Mouse (Mus musculus): Measurements from ENCODE around the gene Nfasc. TPM values are rescaled to one million over a fixed set of nuclear protein-coding genes. Genes with fewer than 3 reads are reported as not detected.

Nfasc gene
- polyA plus RNA-seq, 1 experiment from 2014 or later, result 0.24 TPM

DNA sequence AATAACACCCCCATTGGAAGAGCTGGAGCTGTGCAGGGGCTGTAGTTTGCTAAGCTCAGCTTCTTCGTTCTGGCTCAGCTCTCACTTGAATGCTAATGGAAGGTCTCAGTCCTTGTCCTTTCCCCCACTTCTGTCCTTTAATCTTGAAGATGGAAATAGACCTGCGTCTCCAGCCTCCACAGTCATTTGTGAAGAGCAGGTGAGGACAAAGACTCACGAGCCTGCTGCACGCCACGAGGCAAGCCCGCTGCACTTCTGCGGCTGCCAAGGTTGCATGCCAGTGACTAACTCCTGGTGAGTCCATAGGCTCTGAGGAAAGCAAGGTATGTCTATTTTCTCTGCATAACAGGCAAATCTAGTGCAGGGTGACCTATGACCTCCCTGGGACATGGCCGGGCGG lies 88.4 kb downstream of the Nfasc start:
- no peaks in the 10 kb centered on the region for H3K4me1 ChIP-seq (ENCODE audit: control insufficient read depth, insufficient read depth, low read length)
- H3K27ac ChIP-seq (ENCODE audit: low read depth, low read length), result no peak overlapping the region
- H3K36me3 ChIP-seq (ENCODE audit: control insufficient read depth, insufficient read depth, low read length), result no peaks in the 10 kb centered on the region
- H3K27me3 ChIP-seq (ENCODE audit: control insufficient read depth, insufficient read depth, low read length), result no peaks in the 10 kb centered on the region
- no peak overlapping the region for H3K4me3 ChIP-seq (ENCODE audit: low read depth, low read length)
- ATAC-seq (replicated peaks; ENCODE audit: insufficient number of reproducible peaks, low FRiP score, low TSS enrichment), result no peak
- WGBS (ENCODE audit: insufficient replicate concordance), result 78% methylated on average over 9 of the region's 9 CpGs
- H3K9ac ChIP-seq (ENCODE audit: low read depth, low read length), result no peak overlapping the region
- no peak overlapping the region for H3K4me2 ChIP-seq
- H3K9me3 ChIP-seq (replicated peaks; ENCODE audit: control insufficient read depth, low read length), result no peaks in the 10 kb centered on the region

- Histone ChIP-seq H3K4me2 (no peak overlapping the region), H3K36me3 (ENCODE audit: control insufficient read depth, insufficient read depth, low read length) (no peaks in the 10 kb centered on the region), H3K27ac (ENCODE audit: low read depth, low read length) (no peak overlapping the region), H3K4me1 (ENCODE audit: control insufficient read depth, insufficient read depth, low read length) (no peaks in the 10 kb centered on the region), H3K4me3 (ENCODE audit: low read depth, low read length) (no peak overlapping the region), H3K9me3 (replicated peaks; ENCODE audit: control insufficient read depth, low read length) (no peaks in the 10 kb centered on the region), H3K27me3 (ENCODE audit: control insufficient read depth, insufficient read depth, low read length) (no peaks in the 10 kb centered on the region), H3K9ac (ENCODE audit: low read depth, low read length) (no peak overlapping the region)
- ATAC-seq (replicated peaks; ENCODE audit: insufficient number of reproducible peaks, low FRiP score, low TSS enrichment), result no peak; the same call in 1 of the 2 replicates
- 53% methylated on average over 9 of the region's 9 CpGs for WGBS (ENCODE audit: insufficient replicate concordance)
These were observed 90.9 kb downstream of the Nfasc start for GRCm38 (mm10) chr1:132650680-132651079.

GRCm38 (mm10) chr1:132647958-132648357 lies 93.6 kb downstream of the Nfasc start:
- Histone ChIP-seq H3K9me3 (replicated peaks; ENCODE audit: control insufficient read depth, low read length) (no peaks in the 10 kb centered on the region), H3K27me3 (ENCODE audit: control insufficient read depth, insufficient read depth, low read length) (no peaks in the 10 kb centered on the region), H3K36me3 (ENCODE audit: control insufficient read depth, insufficient read depth, low read length) (no peaks in the 10 kb centered on the region), H3K4me2 (no peak overlapping the region), H3K9ac (ENCODE audit: low read depth, low read length) (no peak overlapping the region), H3K4me3 (ENCODE audit: low read depth, low read length) (no peak overlapping the region), H3K4me1 (ENCODE audit: control insufficient read depth, insufficient read depth, low read length) (no peaks in the 10 kb centered on the region), H3K27ac (ENCODE audit: low read depth, low read length) (no peak overlapping the region)
- no peak for ATAC-seq (replicated peaks; ENCODE audit: insufficient number of reproducible peaks, low FRiP score, low TSS enrichment)
- 61% methylated on average over 6 of the region's 6 CpGs for WGBS (ENCODE audit: insufficient replicate concordance)

DNA sequence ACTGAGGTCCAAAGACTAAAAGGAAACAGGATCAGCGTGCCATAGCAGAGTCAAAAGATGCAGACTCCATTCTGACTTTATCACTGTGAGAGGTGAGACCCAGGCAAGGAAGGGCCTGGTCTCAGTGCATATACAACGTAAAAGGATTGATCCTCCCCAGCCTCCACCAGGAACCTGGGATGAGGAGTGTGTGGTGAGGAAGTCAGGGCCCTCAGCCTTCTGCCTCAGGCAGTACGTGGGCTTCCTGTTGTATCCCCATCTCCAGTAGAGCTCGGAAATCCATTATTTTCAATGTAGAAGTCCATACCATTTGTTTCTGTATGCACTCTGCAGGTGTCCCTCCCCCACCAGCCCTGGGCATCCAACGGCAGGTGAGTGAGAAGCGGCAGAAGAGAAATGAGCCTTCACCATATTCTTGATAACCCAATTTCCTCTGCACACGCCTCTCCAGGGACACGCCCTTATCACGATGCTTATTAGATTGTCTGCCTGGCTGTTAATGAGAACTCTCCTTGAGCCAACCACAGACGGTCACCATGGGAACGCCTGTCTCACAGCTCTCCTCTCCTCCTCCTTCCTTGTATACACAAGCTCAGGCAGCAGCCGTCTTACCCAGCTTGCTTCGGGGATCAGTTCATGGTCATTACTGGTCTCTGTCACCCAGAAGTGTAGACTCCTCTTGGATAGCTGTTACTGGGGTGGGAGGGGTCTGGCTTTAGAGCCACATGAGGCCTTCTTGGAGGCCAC lies 100.4 kb downstream of the Nfasc start:
- H3K9ac ChIP-seq (ENCODE audit: low read depth, low read length), result no peak overlapping the region
- no peaks in the 10 kb centered on the region for H3K9me3 ChIP-seq (replicated peaks; ENCODE audit: control insufficient read depth, low read length)
- no peak overlapping the region for H3K27ac ChIP-seq (ENCODE audit: low read depth, low read length)
- no peak overlapping the region for H3K4me3 ChIP-seq (ENCODE audit: low read depth, low read length)
- ATAC-seq (replicated peaks; ENCODE audit: insufficient number of reproducible peaks, low FRiP score, low TSS enrichment), result no peak
- peaks cover 5% of the 10 kb centered on the region for H3K27me3 ChIP-seq (ENCODE audit: control insufficient read depth, insufficient read depth, low read length)
- H3K4me2 ChIP-seq, result no peak overlapping the region
- 54% methylated on average over 13 of the region's 13 CpGs for WGBS (ENCODE audit: insufficient replicate concordance)
- no peaks in the 10 kb centered on the region for H3K4me1 ChIP-seq (ENCODE audit: control insufficient read depth, insufficient read depth, low read length)
- H3K36me3 ChIP-seq (ENCODE audit: control insufficient read depth, insufficient read depth, low read length), result no peaks in the 10 kb centered on the region

DNA sequence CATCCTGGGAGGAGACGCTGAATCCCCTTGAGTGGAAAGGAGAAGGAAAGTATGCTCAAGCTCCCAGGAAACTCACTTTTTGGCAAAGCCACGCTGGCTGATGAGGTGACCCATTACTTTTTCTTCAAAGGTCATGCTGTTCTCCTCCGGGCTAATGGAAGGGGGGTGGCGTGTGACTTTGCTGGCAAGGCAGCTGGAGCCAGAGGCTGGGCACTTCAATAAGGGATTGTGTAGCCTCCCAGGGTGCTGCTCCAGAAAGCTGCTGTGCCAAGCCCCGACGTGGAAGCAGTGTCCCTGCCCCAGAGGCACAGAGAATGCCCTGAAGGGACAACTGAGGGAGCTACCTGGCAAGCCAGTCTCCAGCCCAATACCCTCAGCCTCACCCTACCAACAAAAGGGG lies 101.3 kb downstream of the Nfasc start:
- no peak for ATAC-seq (replicated peaks; ENCODE audit: insufficient number of reproducible peaks, low FRiP score, low TSS enrichment)
- Histone ChIP-seq H3K4me1 (ENCODE audit: control insufficient read depth, insufficient read depth, low read length) (no peaks in the 10 kb centered on the region), H3K9me3 (replicated peaks; ENCODE audit: control insufficient read depth, low read length) (no peaks in the 10 kb centered on the region), H3K27me3 (ENCODE audit: control insufficient read depth, insufficient read depth, low read length) (peaks cover 5% of the 10 kb centered on the region), H3K9ac (ENCODE audit: low read depth, low read length) (no peak overlapping the region), H3K27ac (ENCODE audit: low read depth, low read length) (no peak overlapping the region), H3K4me2 (no peak overlapping the region), H3K36me3 (ENCODE audit: control insufficient read depth, insufficient read depth, low read length) (no peaks in the 10 kb centered on the region), H3K4me3 (ENCODE audit: low read depth, low read length) (no peak overlapping the region)
- WGBS (ENCODE audit: insufficient replicate concordance), result 68% methylated on average over 6 of the region's 6 CpGs

DNA sequence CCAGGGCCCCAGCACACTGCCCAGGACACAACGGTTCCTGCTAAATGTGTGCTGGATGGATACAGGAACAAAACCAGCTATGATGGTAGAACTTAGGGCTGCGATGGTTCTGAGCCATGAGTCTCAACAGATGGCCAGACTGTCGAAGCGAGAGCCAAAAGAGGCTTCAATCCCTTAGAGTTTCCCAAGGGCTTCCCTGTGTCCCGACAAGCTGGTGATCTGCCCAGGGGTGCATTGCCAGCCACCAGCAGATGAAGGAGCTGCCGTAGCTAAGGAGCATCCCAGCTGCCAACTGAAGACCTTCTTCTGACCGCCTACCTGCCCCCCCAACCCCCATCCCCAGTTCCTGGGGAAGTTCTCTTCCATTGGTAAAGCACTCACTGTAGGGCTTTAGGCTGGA lies 104.3 kb downstream of the Nfasc start:
- Histone ChIP-seq H3K27ac (ENCODE audit: low read depth, low read length) (no peak overlapping the region), H3K4me2 (no peak overlapping the region), H3K36me3 (ENCODE audit: control insufficient read depth, insufficient read depth, low read length) (no peaks in the 10 kb centered on the region), H3K4me3 (ENCODE audit: low read depth, low read length) (no peak overlapping the region), H3K9ac (ENCODE audit: low read depth, low read length) (no peak overlapping the region), H3K4me1 (ENCODE audit: control insufficient read depth, insufficient read depth, low read length) (no peaks in the 10 kb centered on the region), H3K9me3 (replicated peaks; ENCODE audit: control insufficient read depth, low read length) (no peaks in the 10 kb centered on the region), H3K27me3 (ENCODE audit: control insufficient read depth, insufficient read depth, low read length) (peaks cover 8% of the 10 kb centered on the region)
- WGBS (ENCODE audit: insufficient replicate concordance), result 78% methylated on average over 7 of the region's 7 CpGs
- ATAC-seq (replicated peaks; ENCODE audit: insufficient number of reproducible peaks, low FRiP score, low TSS enrichment), result no peak

DNA sequence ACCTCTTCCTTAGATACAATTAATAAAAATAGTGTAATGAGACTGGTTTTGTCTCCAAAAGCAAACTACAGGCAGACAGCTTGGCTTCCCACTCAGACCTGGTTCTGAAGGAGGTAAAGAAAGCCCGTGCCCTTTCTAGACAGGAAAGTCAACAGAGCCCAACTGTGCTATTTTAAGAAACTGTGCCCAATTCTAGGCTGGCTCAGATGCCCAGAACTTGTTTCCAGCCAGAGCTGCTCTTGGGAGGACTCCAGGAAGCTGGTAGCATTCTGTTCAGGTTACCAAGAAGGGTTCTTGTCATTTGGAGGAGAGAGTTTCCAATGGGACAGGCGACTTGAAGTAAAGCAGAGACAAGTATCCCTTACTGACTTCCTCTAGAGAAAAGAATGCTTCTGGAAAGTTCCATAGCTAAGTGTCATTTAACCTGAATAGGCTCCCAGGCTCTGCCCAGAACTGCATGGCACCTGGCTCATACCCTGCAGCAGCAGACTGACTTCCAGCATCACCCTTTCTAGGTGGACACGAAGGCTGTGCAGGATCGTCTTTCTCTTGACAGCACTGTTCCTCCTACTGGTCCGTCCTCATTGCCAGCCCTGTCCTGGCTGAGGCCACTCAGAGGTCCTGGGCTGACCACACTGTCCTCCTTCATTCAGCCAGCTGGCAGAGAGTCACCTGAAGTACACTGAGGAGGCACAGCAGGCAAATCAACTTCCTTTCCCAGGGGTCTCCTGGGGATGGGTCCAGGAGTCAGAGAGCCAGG lies 111.8 kb downstream of the Nfasc start:
- H3K27me3 ChIP-seq (ENCODE audit: control insufficient read depth, insufficient read depth, low read length), result peaks cover 9% of the 10 kb centered on the region
- no peak overlapping the region for H3K4me3 ChIP-seq (ENCODE audit: low read depth, low read length)
- no peak for ATAC-seq (replicated peaks; ENCODE audit: insufficient number of reproducible peaks, low FRiP score, low TSS enrichment)

DNA sequence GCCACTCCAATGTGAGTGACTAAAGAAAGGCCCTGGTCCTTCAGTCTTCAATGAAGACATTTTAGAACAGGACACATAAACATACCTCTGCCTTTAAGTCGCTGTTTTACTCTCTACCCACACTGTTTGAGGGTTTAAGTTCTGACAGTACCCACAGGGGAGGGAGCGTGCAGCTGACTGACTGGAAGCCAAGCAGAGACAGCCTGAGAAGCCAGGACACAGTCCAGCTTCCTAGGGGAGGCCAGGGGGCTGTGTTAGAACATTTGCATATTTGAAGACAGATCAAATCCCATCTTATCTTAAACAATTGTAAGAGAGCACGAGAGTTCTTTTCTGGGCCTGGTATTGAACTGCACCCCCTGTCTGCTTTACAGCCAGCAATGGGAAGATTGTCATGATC lies 113.0 kb downstream of the Nfasc start:
- Histone ChIP-seq H3K36me3 (ENCODE audit: control insufficient read depth, insufficient read depth, low read length) (no peaks in the 10 kb centered on the region), H3K4me1 (ENCODE audit: control insufficient read depth, insufficient read depth, low read length) (no peaks in the 10 kb centered on the region), H3K27me3 (ENCODE audit: control insufficient read depth, insufficient read depth, low read length) (peaks cover 9% of the 10 kb centered on the region), H3K9me3 (replicated peaks; ENCODE audit: control insufficient read depth, low read length) (no peaks in the 10 kb centered on the region), H3K4me3 (ENCODE audit: low read depth, low read length) (no peak overlapping the region), H3K9ac (ENCODE audit: low read depth, low read length) (no peak overlapping the region), H3K4me2 (no peak overlapping the region), H3K27ac (ENCODE audit: low read depth, low read length) (no peak overlapping the region)
- WGBS (ENCODE audit: insufficient replicate concordance), result 49% methylated on average over 3 of the region's 3 CpGs
- no peak for ATAC-seq (replicated peaks; ENCODE audit: insufficient number of reproducible peaks, low FRiP score, low TSS enrichment)

More for the DNA sequence above, 111.8 kb downstream of the Nfasc start:
- Histone ChIP-seq H3K9ac (ENCODE audit: low read depth, low read length) (no peak overlapping the region), H3K9me3 (replicated peaks; ENCODE audit: control insufficient read depth, low read length) (no peaks in the 10 kb centered on the region), H3K4me2 (no peak overlapping the region), H3K27ac (ENCODE audit: low read depth, low read length) (no peak overlapping the region), H3K36me3 (ENCODE audit: control insufficient read depth, insufficient read depth, low read length) (no peaks in the 10 kb centered on the region), H3K4me1 (ENCODE audit: control insufficient read depth, insufficient read depth, low read length) (no peaks in the 10 kb centered on the region)
- WGBS (ENCODE audit: insufficient replicate concordance), result 69% methylated on average over 5 of the region's 5 CpGs

Data from heart, embryonic 11.5 days (tissue).